Mouse (Mus musculus) adrenal gland, adult (tissue): Measurements from ENCODE around the gene Peak1.

Experiments
- DNase-seq, 2 experiments: peaks; one replicate each; pipeline ENCODE4 v3.0.0; 2022 to 2023; ENCODE audit warnings: low spot score in 1 of 2; ENCODE audit not compliant: inconsistent age in 2 of 2

The Peak1 gene

DNA sequence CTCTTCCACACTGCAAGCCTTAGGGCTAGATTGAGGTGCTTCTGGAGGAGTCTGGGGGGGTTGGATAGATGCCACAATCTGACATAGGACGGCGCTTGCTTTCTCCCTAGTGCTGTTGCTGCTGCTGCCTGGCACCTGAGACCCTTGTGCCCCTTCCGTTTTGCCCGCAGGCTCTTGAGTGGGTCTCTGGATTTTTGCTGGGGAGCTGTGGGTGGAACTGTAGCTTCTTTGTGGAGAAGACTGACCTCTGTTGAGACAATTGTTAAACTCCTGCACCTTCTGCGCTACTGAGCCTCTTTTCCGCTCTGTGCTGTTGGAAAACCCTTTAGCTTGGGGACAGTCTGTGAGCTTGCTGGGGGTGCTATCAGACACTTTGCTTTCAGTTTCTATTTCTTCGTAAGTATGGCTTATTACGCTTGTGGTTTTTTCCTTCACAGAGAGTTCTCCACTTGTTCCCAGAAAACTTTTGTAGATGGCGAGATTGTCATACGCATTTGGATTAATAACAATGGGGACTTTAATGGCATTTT is 159.5 kb downstream of the Peak1 start:
- no peak for DNase-seq

DNA sequence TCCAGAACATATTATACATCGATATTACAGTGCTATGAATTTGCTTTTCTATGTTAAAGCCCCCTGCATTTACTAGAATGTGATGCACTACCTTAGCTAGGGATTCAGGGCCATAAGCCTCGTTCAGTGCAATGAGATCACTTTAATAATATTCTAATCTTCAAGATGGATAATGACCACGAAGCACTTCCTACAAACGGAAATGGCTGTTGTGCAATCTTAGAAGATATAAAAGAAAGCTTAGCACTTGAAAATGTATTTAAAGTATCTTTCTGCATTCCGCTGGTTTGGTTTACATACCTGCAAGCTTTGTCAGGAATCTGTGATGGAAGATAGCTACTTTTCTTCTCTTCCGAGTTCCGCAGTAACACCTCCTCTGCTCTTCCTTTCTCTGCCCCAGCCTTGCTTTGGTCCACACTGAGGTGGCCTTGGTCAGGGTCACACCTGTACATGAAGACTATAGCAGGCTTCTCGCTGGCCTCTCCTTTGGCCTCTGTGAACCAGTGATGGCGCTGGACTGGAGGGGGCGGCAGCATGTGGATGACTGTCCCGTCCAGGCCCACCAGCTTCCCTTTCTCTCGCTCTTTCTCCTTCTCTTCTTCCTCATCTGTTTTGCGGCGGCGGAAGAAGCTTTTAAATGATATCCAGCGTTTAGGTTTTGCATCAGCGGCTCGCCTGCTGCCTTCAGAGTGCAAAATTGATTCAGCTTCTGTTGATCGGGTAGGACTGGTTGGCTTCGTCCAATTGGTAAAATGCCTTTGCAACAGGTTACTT is 160.5 kb downstream of the Peak1 start:
- DNase-seq = no peak

DNA sequence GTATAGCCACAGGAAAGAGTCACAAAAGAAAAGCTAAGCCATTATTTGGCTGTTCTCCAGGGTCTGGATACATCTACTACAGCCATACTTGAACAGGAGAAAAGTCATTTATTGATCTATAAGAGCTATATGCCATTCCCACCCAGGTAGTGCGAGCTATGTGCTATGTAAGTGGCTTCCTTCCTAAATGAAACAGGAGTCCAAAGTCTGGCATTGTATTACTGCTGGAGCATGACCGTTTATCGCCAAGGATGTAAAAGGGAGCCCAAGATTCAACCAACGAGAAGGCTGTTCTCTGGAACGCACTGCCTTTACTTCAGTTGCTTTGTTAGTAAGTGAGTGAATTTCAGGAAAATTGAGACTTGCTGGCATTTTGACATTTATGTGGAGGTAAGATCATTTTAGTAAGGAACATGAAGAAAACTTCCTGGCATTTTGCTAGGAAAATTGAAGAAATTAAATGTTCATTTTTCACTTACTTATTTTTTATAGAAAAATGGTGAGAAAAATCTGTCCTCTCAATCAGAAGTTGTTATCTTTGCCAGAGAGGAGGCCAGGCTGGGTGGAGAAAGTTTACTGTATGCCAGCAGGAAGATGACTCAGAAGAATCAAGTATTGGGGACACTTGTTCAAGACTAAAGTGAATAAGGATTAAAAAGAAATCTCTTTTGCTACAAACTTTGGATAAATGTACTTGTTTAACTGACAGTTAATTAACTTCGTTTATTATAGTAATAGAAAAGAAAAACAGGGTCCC is 162.0 kb downstream of the Peak1 start:
- DNase-seq = no peak

DNA sequence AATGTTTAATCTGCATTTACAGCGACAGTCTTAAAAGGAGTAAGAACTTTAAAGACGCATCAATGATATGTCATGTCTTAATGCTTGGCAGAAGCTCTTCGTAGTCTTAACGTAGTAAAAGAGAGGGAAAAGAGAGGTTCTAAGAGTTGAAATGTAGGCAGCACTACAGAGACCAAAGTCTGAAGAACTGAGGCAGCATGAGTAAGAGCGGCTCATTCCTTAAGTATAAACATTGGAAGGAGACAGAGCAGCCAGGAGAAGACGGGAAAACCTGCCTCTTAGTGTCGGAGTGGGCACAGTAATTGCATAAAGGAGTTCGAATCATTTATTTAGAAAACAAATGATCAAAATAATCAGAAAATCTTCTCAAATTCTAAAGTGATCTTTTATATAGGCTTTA is 173.5 kb downstream of the Peak1 start:
- DNase-seq = no peak

DNA sequence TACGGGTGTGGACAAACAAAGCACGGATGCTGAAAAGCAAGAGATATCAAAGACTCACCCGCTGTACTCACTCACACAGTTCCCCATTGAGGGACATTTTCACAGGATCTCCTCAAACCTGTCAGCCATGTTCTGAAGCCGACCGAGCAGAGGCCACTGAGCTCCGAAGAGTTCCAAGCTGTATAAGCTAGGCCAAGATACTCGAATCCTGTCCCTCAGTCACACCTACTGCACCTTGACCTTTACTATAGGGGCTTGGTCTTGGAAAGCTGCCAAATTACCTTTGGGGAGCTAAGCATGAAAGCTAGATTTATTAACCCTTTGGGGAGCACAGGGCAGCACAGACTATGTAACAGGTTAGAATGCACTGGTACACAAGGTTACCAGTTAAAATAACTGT is 174.0 kb downstream of the Peak1 start:
- no peak for DNase-seq

DNA sequence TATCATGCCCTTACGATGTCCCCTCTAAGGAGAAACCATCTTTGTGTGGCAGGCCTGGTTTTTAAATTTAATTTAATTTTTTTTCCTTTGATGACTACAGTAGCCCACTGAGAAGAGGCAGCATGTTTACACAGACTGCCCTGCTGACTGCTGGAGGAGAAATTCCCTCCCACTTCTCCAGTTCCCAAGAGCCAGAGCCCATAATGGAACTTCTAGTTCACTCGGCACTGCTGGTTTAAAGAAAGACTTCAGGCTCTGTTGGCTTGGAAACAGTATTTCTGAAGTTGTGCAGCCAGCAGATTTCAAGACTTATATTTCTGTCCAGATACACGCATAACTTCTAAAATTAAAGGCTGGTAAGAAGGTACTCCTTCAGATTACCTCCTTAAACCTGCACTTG is 175.2 kb downstream of the Peak1 start:
- no peak for DNase-seq

DNA sequence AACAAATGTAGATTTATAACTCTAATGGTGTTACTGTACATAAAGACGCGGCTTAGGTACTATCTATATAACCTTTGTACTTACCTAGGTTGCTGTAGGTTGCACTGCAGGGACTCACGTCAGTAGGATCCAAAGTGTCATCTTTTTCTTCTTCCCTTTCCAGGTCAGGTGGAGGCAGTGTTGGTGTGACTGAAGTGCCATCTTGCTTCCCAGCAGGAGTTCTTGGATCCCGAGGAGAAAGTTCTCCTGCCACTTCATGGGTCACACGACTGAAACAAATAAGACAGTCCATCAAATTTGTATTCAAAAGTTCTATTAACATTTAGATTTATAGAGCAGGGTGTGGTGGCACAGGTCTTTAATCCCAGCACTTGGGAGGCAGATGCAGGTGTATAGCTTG is 176.8 kb downstream of the Peak1 start:
- DNase-seq = no peak

DNA sequence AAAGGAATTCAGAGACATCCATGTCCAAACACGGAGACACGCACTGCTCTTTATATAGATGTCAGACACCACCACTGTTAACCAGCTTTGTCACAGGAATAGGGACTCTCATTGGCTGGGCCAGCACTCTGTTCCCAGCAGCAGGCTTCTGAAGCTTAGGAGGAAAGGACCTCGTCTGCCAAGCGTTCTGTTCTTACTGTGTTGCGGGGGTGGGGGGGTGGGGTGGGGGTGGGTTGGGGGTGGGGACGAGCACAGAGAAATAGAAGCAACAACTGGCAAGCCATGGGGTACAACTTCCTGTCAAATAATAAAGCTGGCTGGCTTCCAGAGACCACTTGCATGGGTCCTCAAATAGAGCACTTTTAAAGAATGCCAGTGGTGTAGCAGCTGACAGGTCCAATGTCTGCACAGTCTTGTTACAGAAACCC is 182.0 kb downstream of the Peak1 start:
- no peak for DNase-seq

DNA sequence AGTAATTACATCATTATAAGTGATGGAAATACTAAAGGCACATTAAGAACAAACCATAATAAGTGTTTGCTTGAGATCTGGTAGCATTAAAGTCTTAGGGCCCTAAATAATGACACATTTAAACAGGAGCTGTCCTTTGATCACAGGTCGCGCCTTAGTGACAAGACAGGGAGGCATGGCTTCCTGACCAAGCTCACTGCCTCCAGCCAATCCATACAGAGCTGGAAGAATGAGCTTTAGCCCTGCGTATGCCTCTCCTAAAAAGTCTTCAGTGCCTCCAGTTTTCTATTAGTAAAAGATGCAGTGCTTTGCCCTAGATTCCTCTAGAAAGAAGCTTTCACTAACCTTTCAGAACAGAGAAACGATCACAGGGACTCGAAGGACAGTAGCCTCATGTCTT is 182.6 kb downstream of the Peak1 start:
- DNase-seq = no peak

DNA sequence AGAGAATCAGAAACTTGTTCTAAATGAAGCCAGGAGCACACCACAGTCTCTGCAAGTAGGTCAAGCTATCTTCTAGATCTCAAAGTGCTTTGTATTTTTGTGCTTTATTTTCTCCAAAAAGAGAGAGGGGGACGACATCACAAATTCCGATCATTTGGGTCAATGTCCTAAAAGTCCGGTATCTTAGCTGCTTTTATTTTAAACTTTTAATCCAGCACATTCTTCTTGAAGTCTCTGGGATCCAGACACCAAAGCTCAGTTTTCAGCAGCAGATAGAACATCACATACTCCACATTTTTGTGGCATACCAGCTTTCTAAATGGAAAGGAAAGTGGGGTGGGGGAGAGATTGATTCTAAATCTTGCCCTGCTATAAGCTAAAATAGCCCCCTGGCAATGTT is 183.3 kb downstream of the Peak1 start:
- DNase-seq = no peak

DNA sequence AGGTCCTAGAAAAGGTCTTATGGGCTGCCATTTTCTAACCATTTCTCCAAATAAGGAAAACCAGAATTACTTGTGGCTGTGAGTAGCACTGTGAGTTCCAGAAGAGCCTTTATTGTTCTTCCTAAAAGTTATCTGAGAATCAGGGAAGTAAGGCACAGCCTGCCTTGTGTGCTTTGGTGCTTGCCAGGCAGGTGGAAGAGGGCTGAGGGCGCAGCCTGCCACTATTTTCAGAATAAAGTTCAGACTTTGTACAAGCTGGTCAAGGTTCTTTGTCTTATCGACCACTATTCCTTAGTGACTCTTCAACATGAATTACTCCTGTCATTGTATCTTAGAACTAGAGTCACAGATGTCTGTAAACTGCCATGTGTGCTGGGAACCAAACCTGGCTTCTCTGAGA is 184.6 kb downstream of the Peak1 start:
- DNase-seq = no peak

DNA sequence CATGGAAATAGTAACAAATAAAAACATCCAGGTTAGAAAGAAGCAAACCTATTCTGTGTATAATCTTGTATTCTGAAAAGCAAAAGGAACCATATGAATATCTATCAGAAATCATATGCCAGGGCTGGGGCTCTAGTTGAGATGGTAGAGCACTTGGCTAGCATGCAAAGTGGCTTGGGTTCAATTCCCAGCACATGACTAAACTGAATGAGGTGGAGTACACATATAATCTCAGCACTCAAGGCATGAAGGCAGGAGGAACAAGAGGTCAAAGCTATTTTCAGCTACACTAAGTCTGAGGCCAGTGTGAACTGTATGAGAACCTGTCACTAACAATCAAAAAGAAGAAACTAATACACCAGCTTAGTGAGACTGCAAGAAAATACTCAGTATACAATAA is 187.0 kb downstream of the Peak1 start:
- no peak for DNase-seq

DNA sequence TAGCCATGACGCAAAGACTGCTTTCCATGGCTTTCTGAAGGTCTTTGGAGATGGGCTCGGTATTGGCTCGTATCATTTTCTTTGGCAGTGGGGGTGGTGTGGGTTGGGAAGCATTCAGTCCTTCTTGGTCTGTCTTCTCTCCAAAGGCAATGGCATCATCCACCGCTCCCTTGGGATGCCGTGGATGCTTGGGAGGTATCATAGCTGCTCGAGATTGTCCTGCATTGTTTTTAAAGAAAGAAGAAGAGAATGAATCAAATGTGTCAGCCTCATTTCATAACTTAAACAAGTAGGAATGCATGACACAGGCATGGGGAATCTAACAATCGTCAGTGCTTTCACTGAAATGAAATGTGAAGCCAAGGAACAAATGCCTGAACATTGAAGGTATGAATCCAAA is 190.2 kb downstream of the Peak1 start:
- no peak for DNase-seq

DNA sequence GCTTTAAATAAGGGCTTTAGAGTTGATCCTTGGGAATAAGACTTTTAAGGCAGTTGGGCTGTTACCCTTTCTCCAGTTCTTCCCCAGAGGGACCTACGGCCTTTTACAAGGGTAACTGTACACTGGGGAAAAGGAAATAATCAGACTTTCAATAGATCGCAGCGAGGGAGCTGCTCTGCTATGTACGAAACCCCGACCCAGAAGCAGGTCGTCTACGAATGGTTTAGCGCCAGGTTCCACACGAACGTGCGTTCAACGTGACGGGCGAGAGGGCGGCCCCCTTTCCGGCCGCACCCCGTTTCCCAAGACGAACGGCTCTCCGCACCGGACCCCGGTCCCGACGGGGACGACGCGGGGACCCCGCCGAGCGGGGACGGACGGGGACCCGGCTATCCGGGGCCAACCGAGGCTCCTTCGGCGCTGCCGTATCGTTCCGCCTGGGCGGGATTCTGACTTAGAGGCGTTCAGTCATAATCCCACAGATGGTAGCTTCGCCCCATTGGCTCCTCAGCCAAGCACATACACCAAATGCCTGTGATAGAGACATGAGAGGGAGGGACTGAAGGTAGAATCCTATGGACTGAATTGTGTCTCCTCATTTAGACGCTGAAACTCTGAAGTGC is 194.3 kb downstream of the Peak1 start:
- DNase-seq = peak; percentile 85 to 99

DNA sequence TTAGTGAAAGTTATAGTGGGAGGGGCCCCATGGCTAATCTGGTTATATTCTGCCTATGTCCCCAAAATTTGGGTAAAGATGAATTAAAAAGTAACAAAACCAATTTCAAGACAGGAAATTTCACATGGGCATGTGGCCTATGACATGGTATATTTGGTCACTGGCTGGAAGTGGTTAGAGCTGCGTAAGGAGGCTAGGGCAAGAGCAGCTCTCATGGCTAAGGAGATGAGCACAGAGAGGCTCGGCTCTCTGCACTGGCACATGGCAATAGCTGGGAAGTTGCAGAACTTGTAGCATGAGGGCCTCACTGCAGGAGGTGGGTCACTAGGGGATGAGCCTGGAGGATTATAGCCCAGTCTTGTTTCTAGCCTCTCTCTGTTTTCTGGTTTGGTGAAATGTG is 199.0 kb downstream of the Peak1 start:
- no peak for DNase-seq

DNA sequence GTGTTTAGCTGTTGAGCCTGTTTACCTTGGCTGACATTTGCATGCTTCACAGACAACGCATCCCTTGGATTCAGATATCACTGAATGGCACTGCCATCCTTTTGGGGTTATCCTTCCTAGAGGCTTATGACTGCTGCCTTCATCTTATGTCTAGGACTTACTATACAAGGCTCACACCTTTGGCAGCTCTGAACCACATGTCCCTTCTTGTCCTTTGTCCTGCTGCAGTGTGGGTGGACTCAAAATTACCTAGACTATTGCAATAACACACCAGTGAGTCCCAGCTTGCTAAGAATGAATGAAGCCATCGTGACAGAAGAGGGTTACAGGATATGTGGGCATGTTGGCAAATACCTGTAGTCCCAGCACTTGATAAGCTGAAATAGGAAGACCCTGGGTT is 199.8 kb downstream of the Peak1 start:
- DNase-seq = no peak

DNA sequence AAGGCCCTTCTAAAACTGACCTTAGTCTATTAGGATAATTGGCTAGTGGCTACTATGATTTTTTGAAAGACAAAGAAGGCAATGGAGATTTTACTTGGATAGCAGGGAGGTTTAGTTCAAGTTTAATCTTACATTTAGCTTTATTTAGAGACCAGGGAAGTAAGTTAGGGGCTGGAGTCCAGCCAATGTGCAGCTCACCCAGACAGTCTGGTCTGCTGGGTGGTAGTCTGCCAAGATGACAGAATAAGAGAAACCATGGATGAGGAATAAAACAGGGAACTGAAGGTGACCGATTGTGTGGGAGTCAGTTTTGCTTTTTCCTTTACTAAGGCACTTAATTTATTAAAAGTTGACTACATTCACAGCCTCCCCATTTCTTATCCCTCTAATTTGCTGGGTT is 200.5 kb downstream of the Peak1 start:
- no peak for DNase-seq

DNA sequence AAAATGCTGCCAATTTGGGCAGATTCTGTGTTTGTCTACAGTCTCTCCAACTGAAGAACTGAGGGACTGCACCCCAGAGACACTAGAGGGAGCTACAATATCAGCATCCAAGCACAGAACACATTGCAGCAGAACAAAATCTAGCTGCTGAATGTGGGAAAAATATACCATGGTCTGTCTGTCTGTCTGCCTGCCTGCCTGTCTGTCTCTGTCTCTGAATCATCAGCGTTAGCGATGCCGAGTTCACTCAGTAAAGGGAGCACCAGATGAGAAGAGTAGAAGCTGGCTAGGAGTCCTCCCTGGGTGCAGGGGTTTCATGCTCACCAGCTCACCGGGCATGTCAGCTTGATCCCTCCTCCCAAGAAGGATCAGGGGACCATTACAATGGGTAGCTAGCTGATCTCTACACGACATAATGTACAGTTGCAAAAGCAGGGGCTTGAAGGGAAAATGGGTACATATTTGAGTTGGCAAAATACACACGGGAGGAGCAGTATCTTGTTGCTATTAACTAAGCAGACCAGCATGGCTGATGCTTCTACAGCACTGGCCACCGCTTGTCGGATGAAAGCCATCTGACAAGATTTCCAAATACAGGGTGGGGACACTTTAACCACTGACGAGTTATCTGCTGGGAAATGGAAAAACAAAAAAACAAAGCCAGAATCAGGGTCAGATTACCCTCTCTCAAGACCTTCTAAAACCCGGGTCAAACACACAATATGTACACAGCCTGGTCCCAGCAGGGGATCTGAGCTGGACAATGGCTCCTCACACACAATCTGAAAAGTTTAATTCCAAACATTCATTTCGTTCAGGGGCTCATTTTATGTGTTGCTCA is 204.2 kb downstream of the Peak1 start:
- DNase-seq = peak; percentile 56 to 87

DNA sequence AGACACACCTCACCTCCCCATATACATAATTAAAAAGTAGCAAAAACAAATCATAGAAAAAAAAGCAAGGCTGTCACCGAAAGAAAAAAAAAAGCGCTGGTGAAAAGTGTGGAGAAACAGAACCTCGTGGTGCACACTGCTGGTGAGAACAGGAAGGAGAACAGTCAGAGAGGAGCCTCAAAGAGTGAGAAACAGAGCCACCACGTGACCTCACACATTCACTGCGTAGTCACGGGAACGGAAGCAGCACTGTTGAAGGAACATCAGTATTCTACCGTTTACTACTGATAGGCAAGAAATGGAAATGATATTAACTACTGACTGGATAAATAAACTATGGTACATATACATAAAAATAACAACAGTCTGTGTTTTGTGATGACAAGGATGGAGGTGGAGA is 209.1 kb downstream of the Peak1 start:
- DNase-seq = no peak

DNA sequence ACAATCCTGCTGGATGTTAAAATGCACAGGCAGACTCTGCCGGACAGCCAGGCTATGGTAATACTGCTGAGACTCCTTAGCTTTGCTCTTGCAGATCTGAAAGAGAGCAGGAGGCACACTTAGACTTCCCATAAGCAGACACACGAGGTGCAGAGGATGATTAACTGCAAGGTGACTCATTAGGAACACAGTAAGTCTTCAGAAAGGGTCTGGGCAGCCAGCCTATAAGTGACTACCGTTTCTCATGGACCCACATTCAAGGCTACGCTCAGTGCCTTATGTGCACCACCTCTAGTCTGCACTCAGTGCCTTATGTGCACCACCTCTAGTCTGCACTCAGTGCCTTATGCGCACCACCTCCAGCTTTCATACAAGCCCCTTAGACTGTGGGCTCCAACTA is 210.4 kb downstream of the Peak1 start:
- peak; percentile 16 to 51 for DNase-seq

DNA sequence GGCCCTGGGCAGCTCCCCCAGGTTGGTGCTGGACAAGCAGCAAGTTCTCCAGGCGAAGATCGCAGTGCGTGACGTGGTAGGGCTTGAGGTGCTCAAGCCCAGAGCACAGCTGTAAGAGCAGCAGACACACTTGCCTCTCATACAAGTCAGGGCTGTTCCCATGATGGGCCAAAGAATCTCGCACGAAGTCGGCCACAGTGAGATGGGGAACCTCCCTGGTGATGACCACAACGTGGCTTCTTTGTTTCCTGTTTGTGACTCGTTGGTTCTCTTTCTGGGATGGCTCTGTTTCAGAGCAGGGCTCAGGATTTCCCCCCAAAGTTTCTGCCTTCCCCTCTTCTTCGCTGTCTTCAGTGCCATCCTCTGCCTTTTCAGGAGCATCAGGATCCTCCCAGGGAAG is 210.8 kb downstream of the Peak1 start:
- no peak for DNase-seq
